Mouse (Mus musculus) lung, embryonic 14.5 days (tissue): ENCODE results near the gene Emsy. TPM values are rescaled to one million over a fixed set of nuclear protein-coding genes. Genes with fewer than 3 reads are reported as not detected.

Experiments used
- ATAC-seq: fragments of 200-750 bp; cut with Nextera tagmentation; 2 replicates; pipeline ENCODE4 v1.8.0; 2017; ENCODE audit warnings: mild to moderate bottlenecking, moderate TSS enrichment, moderate library complexity; ENCODE audit not compliant: insufficient read depth
- DNase-seq: peaks from one replicate; pipeline ENCODE4 v3.0.0-alpha.2; 2015
- H3K27ac ChIP-seq: fragments of 300-500 bp; sonication (generic); 2 replicates; pipeline ENCODE4 v1.5.1; 2014; ENCODE audit warnings: low read depth, mild to moderate bottlenecking, moderate library complexity
- H3K27me3 ChIP-seq: fragments of 300-500 bp; sonication (generic); 2 replicates; pipeline ENCODE4 v1.6.1; 2014; ENCODE audit warnings: low read length, control low read depth; ENCODE audit not compliant: insufficient read depth
- H3K36me3 ChIP-seq: fragments of 300-500 bp; sonication (generic); 2 replicates; pipeline ENCODE4 v1.6.1; 2014; ENCODE audit warnings: control low read depth; ENCODE audit not compliant: insufficient read depth
- H3K4me1 ChIP-seq: fragments of 300-500 bp; sonication (generic); 2 replicates; pipeline ENCODE4 v1.6.1; 2014; ENCODE audit warnings: antibody characterized with exemption, control low read depth; ENCODE audit not compliant: insufficient read depth
- H3K4me2 ChIP-seq: fragments of 300-500 bp; sonication (generic); 2 replicates; pipeline ENCODE4 v1.6.1; 2014; ENCODE audit warnings: mild to moderate bottlenecking
- H3K4me3 ChIP-seq: fragments of 300-500 bp; sonication (generic); 2 replicates; pipeline ENCODE4 v1.5.1; 2014; ENCODE audit warnings: low read depth, low read length
- H3K9ac ChIP-seq: fragments of 300-500 bp; sonication (generic); 2 replicates; pipeline ENCODE4 v1.6.1; 2014
- H3K9me3 ChIP-seq: fragments of 300-500 bp; sonication (generic); 2 replicates; pipeline ENCODE4 v1.6.1; 2016; ENCODE audit warnings: low read depth, low read length, control low read depth
- CTCF ChIP-seq: IDR thresholded peaks from 2 replicates; pipeline ENCODE4 v1.5.1; 2016; ENCODE audit warnings: antibody characterized with exemption, low read depth
- WGBS: fragments of 180-500 bp; shearing (Covaris S2); extraction: QIAGEN DNeasy Blood & Tissue Kit; methylation state at CpG from one replicate; pipeline ENCODE4 v1.1.7; 2014; 5-methylcytosine and 5-hydroxymethylcytosine counted together
- polyA plus RNA-seq: library from polyadenylated mRNA; unstranded; fragments of >200 nt; fragmentation: Nextera tagmentation; extraction: Ambion mirVana; gene quantifications from 2 replicates; pipeline ENCODE4 v1.2.1, GENCODE M21; 2014

Emsy gene
- polyA plus RNA-seq, 1 experiment from 2014 or later = 45.5 TPM

DNA sequence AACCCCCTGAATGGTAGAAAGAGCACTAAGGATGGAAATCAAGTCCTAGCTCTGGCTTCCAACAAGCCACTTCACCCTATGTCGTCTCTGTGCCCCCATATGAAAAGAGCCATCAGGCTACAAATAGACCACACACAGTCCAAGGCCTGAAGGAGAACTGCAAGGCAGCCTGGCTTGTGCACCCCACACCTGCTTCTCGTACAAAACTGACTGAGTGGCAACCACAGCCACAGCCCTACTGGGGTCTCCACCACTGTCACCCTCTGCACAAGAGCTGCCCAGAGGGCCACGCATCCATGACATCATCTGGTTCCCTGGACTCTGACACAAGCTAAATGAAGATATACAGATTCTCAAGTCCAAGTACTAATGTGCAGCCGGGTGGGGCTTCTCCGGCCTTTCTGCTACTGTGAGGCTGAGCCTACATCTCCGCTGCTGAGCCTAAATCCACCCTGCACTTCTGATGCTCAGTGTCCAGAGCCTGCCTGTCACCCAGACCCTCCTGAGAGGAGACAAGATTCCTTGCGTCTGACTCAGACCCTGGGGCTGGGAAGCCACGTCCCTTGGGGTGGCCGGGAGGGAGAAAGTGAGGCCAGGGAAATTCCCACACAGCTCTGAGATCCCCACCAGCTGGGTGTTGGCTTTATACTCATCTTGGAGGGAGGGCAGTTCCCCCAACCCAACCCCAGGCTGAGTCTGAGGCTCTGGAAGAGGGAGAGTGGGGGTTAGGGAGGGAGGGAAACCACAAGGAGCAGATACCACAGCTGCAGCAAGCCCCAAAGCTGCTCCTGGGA, 98.3 kb downstream of the Emsy start:
- Histone ChIP-seq H3K9ac (0 out of 2 replicates have a peak overlapping the region, but pooled peaks have one; percentile 31), H3K4me2 (no peak overlapping the region), H3K4me1 (no peaks in the 10 kb centered on the region; the same call in 1 of the 2 replicates), H3K36me3 (no peaks in the 10 kb centered on the region), H3K27me3 (no peaks in the 10 kb centered on the region), H3K4me3 (no peak overlapping the region), H3K27ac (no peak overlapping the region), H3K9me3 (no peaks in the 10 kb centered on the region)
- 64% methylated on average over 9 of the region's 9 CpGs for WGBS
- ATAC-seq (peak; percentile 29; the same call in 1 of the 2 replicates), DNase-seq (no peak)
- no peak for TF ChIP-seq CTCF

DNA sequence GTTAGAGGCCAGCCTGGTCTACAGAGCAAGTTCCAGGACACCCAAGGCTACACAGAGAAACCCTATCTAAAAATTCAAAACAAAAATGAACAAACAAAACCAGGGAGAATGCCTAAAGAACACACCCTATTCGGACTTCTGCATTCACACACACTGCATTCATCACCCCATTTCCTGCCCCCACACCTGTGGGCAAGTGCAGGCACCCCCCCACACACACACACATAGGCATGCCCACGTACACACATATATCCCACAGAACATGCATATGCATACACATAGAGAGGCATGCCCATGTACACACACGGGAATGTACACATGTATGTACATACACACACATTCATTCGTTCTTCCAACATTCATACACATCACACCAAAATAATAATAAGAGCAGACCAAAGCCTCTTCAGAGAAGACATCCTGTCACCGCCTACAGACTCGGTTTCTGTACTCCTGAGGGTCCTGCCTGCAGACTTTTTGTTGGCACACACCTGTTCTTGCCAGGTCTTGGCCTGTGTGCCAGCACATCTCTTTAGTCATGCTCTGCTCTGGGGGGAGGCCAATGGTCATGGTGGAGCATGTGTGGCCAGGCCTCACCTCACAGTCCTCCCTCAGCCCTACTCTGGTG, 99.7 kb downstream of the Emsy start:
- H3K27ac ChIP-seq = no peak overlapping the region
- no peak overlapping the region for H3K4me3 ChIP-seq
- no peak overlapping the region for H3K9ac ChIP-seq
- ATAC-seq (no peak), DNase-seq (no peak)
- no peak overlapping the region for H3K4me2 ChIP-seq
- 83% methylated on average over 6 of the region's 6 CpGs for WGBS
- H3K36me3 ChIP-seq = no peaks in the 10 kb centered on the region
- no peak for TF ChIP-seq CTCF
- no peaks in the 10 kb centered on the region for H3K27me3 ChIP-seq
- no peaks in the 10 kb centered on the region; the same call in 1 of the 2 replicates for H3K4me1 ChIP-seq
- H3K9me3 ChIP-seq = no peaks in the 10 kb centered on the region

DNA sequence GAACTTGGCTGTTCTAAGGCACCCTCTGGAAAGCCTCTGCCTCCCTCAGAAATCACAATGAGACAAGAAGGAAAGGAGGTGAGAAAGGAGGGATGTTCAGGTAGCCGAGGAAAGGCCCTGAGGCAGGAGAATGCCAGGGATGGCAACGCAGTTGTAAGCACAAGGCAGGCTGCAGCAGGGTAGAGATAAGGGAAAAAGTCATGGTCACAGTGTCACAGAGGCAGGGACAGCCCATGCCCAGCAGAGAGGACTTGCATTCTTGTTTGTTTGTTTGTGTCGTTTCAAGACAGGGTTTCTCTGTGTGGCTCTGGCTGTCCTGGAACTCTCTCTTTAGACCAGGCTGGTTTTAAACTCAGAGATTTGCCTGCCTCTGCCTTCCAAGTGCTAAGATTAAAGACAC, 105.5 kb downstream of the Emsy start:
- ATAC-seq (no peak; the same call in 1 of the 2 replicates), DNase-seq (no peak)
- Histone ChIP-seq H3K4me2 (no peak overlapping the region), H3K9me3 (no peaks in the 10 kb centered on the region), H3K27ac (peak overlapping the region; percentile 71; the same call in 1 of the 2 replicates), H3K4me1 (0 out of 2 replicates have a peak, but pooled peaks cover 7% of the 10 kb centered on the region), H3K9ac (no peak overlapping the region), H3K36me3 (no peaks in the 10 kb centered on the region), H3K27me3 (no peaks in the 10 kb centered on the region), H3K4me3 (no peak overlapping the region)
- TF ChIP-seq CTCF = no peak
- WGBS = 35% methylated on average over 3 of the region's 3 CpGs

DNA sequence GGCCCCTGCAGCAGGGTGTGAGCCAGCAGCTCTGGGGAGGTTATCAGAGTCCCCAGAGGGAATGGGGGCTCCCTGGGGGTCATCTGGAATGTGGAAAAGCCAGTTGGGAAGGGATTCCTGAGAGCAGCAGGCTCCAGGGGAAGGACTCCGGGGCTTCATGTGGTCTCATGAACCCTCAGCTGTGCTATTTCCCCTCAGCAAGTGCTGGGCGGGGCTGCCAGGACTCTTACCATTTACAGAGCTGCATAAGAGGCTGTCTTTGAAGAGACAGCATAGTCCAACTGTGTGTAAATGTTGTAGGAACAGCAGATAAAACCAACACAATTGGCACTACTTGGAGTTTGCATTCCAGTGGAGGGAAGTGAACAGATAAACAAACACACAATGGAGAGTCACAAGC, 106.0 kb downstream of the Emsy start:
- no peak overlapping the region for H3K4me2 ChIP-seq
- peak; percentile 77 for DNase-seq
- no peaks in the 10 kb centered on the region for H3K36me3 ChIP-seq
- peak overlapping the region; percentile 71 for H3K27ac ChIP-seq
- 0 out of 2 replicates have a peak, but pooled peaks cover 7% of the 10 kb centered on the region for H3K4me1 ChIP-seq
- no peak overlapping the region for H3K9ac ChIP-seq
- no peaks in the 10 kb centered on the region for H3K9me3 ChIP-seq
- no peak for TF ChIP-seq CTCF
- peak; percentile 80 for ATAC-seq
- 25% methylated on average over 2 of the region's 2 CpGs for WGBS
- no peaks in the 10 kb centered on the region for H3K27me3 ChIP-seq
- H3K4me3 ChIP-seq = no peak overlapping the region

DNA sequence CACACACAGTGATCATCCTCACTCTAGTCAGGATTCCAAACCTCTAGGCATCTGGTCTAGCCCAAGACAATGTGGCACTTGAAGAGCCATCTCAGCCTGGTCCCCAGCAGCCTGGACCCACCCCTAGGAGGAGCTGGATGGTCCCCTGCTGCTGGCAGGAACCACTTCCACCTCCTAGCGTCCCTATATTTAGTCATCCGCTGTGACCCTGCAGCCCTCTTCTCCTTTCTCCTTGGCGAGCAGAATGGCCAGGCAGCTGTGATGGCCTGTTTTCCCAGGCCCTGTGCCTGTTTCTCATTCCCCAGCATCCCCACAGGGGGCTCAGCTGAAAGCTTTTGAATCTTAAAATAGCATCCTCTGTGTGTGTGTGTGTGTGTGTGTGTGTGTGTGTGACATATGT, 107.7 kb downstream of the Emsy start:
- no peak overlapping the region for H3K9ac ChIP-seq
- ATAC-seq = 0 out of 2 replicates have a peak, but pooled peaks have one; percentile 4
- no peaks in the 10 kb centered on the region for H3K36me3 ChIP-seq
- DNase-seq = no peak
- no peaks in the 10 kb centered on the region for H3K27me3 ChIP-seq
- TF ChIP-seq CTCF = no peak
- WGBS = 45% methylated on average over 3 of the region's 3 CpGs
- no peak overlapping the region for H3K27ac ChIP-seq
- H3K4me2 ChIP-seq = no peak overlapping the region
- no peak overlapping the region for H3K4me3 ChIP-seq
- H3K9me3 ChIP-seq = no peaks in the 10 kb centered on the region
- 0 out of 2 replicates have a peak, but pooled peaks cover 7% of the 10 kb centered on the region for H3K4me1 ChIP-seq

DNA sequence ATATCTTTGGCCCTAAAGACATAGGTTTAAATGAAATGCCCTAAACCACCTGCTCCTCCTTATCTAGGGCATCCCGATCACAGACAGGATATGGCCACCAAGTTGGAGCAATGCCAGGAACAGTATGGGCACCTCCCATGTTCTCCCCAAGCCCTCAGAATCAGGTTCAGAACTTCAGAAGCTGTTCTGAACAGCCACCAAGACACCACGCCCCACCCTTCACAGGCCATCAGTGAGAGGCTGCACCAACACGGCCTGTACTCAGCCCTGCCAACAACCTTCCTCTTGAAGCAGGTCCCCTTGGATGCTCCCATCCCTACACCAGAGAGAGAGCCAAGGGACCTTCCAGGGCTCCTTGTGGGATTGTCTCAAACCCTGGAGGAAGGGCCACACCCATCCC, 112.0 kb downstream of the Emsy start:
- Histone ChIP-seq H3K4me1 (0 out of 2 replicates have a peak, but pooled peaks cover 4% of the 10 kb centered on the region), H3K4me3 (no peak overlapping the region), H3K27ac (no peak overlapping the region), H3K4me2 (no peak overlapping the region), H3K9me3 (no peaks in the 10 kb centered on the region), H3K9ac (no peak overlapping the region), H3K36me3 (no peaks in the 10 kb centered on the region), H3K27me3 (no peaks in the 10 kb centered on the region)
- ATAC-seq (0 out of 2 replicates have a peak, but pooled peaks have one; percentile 13), DNase-seq (no peak)
- 52% methylated on average over 3 of the region's 3 CpGs for WGBS
- TF ChIP-seq CTCF = no peak

DNA sequence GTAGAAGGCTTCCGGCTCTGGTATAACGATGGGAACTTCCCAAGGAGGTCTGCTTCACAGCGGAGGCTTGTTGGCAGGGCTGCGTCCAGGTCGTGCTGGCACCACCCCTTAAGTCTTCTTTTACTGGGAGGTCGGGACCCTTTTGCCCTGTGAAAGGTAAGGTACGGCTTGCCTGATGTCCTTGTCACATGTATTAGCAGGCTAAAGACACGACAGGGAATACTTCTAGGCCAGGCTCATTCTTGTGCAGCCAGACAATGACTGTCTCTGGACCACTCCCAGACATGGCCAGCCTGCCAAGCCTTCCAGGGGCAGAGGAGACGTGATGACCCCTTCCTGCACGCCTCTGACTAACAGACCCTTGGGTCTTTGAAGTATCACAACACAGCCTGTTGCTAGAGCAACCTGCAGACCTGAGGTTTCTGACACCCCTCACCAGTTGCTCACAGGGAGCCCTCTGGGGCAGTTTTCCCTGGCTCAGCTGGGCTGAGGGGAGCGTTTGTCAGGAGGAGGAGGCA, 112.7 kb downstream of the Emsy start:
- no peaks in the 10 kb centered on the region for H3K27me3 ChIP-seq
- no peak overlapping the region for H3K4me3 ChIP-seq
- no peak overlapping the region for H3K27ac ChIP-seq
- TF ChIP-seq CTCF = no peak
- no peak overlapping the region for H3K9ac ChIP-seq
- H3K4me1 ChIP-seq = 0 out of 2 replicates have a peak, but pooled peaks cover 4% of the 10 kb centered on the region
- no peak for DNase-seq
- no peaks in the 10 kb centered on the region for H3K36me3 ChIP-seq
- no peak overlapping the region for H3K4me2 ChIP-seq
- ATAC-seq = no peak
- WGBS = 49% methylated on average over 11 of the region's 11 CpGs
- no peaks in the 10 kb centered on the region for H3K9me3 ChIP-seq
